Mouse (Mus musculus) forebrain, embryonic 13.5 days (tissue): ENCODE results near the gene Nuak1. TPM values are rescaled to one million over a fixed set of nuclear protein-coding genes. Genes with fewer than 3 reads are reported as not detected.
"Not testable (repeated sequence)": the region's sequence is repeated elsewhere in the genome, so short reads cannot be mapped to it uniquely, and the experiment has no call there.

Source experiments
- ATAC-seq: fragments of 200-750 bp; cut with Nextera tagmentation; 2 replicates; pipeline ENCODE4 v1.8.0; 2017
- H3K27ac ChIP-seq: fragments of 300-500 bp; sonication (generic); 2 replicates; pipeline ENCODE4 v1.5.1; 2015; ENCODE audit warnings: inconsistent platforms, mild to moderate bottlenecking, moderate library complexity
- H3K27me3 ChIP-seq: fragments of 300-500 bp; sonication (generic); 2 replicates; pipeline ENCODE4 v1.6.1; 2015; ENCODE audit warnings: mild to moderate bottlenecking, inconsistent platforms
- H3K36me3 ChIP-seq: fragments of 300-500 bp; sonication (generic); 2 replicates; pipeline ENCODE4 v1.6.1; 2015; ENCODE audit warnings: mild to moderate bottlenecking, inconsistent platforms; ENCODE audit not compliant: poor library complexity, severe bottlenecking
- H3K4me1 ChIP-seq: fragments of 300-500 bp; sonication (generic); 2 replicates; pipeline ENCODE4 v1.6.1; 2015; ENCODE audit warnings: inconsistent platforms
- H3K4me2 ChIP-seq: fragments of 300-500 bp; sonication (generic); 2 replicates; pipeline ENCODE4 v1.6.1; 2015; ENCODE audit warnings: inconsistent platforms, mild to moderate bottlenecking, moderate library complexity
- H3K4me3 ChIP-seq: fragments of 300-500 bp; sonication (generic); 2 replicates; pipeline ENCODE4 v1.5.1; 2015; ENCODE audit warnings: mild to moderate bottlenecking, inconsistent platforms
- H3K9ac ChIP-seq: fragments of 300-500 bp; sonication (generic); 2 replicates; pipeline ENCODE4 v1.6.1; 2015; ENCODE audit warnings: mild to moderate bottlenecking, inconsistent platforms
- H3K9me3 ChIP-seq: fragments of 300-500 bp; sonication (generic); replicated peaks from 2 replicates; pipeline ENCODE4 v1.6.1; 2016; ENCODE audit warnings: inconsistent platforms
- WGBS: fragments of 180-500 bp; shearing (Covaris S2); methylation state at CpG from one replicate; pipeline ENCODE4 v1.1.7; 2015; 5-methylcytosine and 5-hydroxymethylcytosine counted together
- polyA plus RNA-seq: library from polyadenylated mRNA; unstranded; fragments of >200 nt; fragmentation: Nextera tagmentation; extraction: Ambion mirVana; gene quantifications from 2 replicates; pipeline ENCODE4 v1.2.1, GENCODE M21; 2015

The Nuak1 gene
- 5.3 and 7.4 TPM in 2 replicates for polyA plus RNA-seq

GRCm38 (mm10) chr10:84440541-84441433 lies at the start of gene Nuak1:
Gene Nuak1 (minus strand): TSS chr10:84440597.
- peak; percentile 89 for ATAC-seq
- Histone ChIP-seq H3K27ac (peak within 1 kb of the TSS; percentile 95), H3K27me3 (no peaks in the 10 kb centered on the region), H3K9ac (peak within 1 kb of the TSS; percentile 98), H3K4me1 (peaks cover 61% of the 10 kb centered on the region), H3K4me3 (peak within 1 kb of the TSS; percentile 80), H3K4me2 (peak within 1 kb of the TSS; percentile 86), H3K9me3 (no peaks in the 10 kb centered on the region), H3K36me3 (no peaks in the 10 kb centered on the region)
- under 1% methylated on average over 55 of the region's 94 CpGs for WGBS

DNA sequence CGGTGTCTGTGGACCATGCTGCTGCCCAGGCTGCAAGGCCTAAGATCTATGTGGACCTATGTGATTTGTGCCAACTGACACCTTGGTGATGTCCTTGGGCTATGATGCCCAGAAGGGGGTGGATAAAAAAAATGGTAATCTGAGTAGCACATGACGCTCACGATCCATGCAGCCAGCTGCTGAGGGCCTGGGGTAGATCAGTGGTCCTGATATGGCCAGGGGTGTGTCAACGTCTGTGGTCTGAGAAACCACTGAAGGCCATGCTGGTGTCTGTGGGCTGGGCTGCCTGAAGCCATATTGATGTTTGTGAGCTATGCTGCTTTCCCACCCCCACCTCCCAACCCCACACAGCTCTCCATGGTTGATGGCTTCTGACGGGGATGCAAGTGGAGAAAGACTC lies 49.7 kb upstream of the Nuak1 start:
- H3K4me2 ChIP-seq, result no peak overlapping the region
- no peak overlapping the region for H3K27ac ChIP-seq
- 96% methylated on average over 5 of the region's 5 CpGs for WGBS
- no peaks in the 10 kb centered on the region for H3K36me3 ChIP-seq
- no peaks in the 10 kb centered on the region for H3K27me3 ChIP-seq
- H3K9me3 ChIP-seq, result no peaks in the 10 kb centered on the region
- H3K4me3 ChIP-seq, result no peak overlapping the region
- H3K4me1 ChIP-seq, result no peaks in the 10 kb centered on the region
- H3K9ac ChIP-seq, result no peak overlapping the region
- no peak for ATAC-seq

- H3K4me2 ChIP-seq, result no peak overlapping the region
- no peaks in the 10 kb centered on the region for H3K9me3 ChIP-seq
- WGBS, result 31% methylated on average over 6 of the region's 6 CpGs
- no peak overlapping the region for H3K4me3 ChIP-seq
- no peak overlapping the region for H3K27ac ChIP-seq
- H3K9ac ChIP-seq, result no peak overlapping the region
- H3K36me3 ChIP-seq, result no peaks in the 10 kb centered on the region
- no peaks in the 10 kb centered on the region for H3K4me1 ChIP-seq
- no peaks in the 10 kb centered on the region for H3K27me3 ChIP-seq
- no peak for ATAC-seq
Observed at GRCm38 (mm10) chr10:84488315-84488714, 47.9 kb upstream of the Nuak1 start.

GRCm38 (mm10) chr10:84484661-84485060 lies 44.3 kb upstream of the Nuak1 start:
- Histone ChIP-seq H3K9ac (no peak overlapping the region), H3K4me1 (no peaks in the 10 kb centered on the region), H3K27me3 (no peaks in the 10 kb centered on the region), H3K4me3 (no peak overlapping the region), H3K27ac (no peak overlapping the region), H3K9me3 (no peaks in the 10 kb centered on the region), H3K36me3 (no peaks in the 10 kb centered on the region), H3K4me2 (no peak overlapping the region)
- no peak for ATAC-seq
- 58% methylated on average over 1 of the region's 1 CpGs for WGBS

GRCm38 (mm10) chr10:84483553-84483952 lies 43.2 kb upstream of the Nuak1 start:
- no peak overlapping the region for H3K4me2 ChIP-seq
- ATAC-seq, result no peak
- H3K9ac ChIP-seq, result no peak overlapping the region
- no peak overlapping the region for H3K4me3 ChIP-seq
- no peaks in the 10 kb centered on the region for H3K27me3 ChIP-seq
- H3K9me3 ChIP-seq, result no peaks in the 10 kb centered on the region
- H3K4me1 ChIP-seq, result no peaks in the 10 kb centered on the region
- WGBS, result 85% methylated on average over 3 of the region's 3 CpGs
- H3K36me3 ChIP-seq, result no peaks in the 10 kb centered on the region
- no peak overlapping the region for H3K27ac ChIP-seq

- Histone ChIP-seq H3K36me3 (no peaks in the 10 kb centered on the region), H3K9me3 (no peaks in the 10 kb centered on the region), H3K4me1 (no peaks in the 10 kb centered on the region), H3K4me2 (no peak overlapping the region), H3K27me3 (no peaks in the 10 kb centered on the region), H3K27ac (no peak overlapping the region), H3K4me3 (no peak overlapping the region), H3K9ac (no peak overlapping the region)
- no peak for ATAC-seq
- 65% methylated on average over 2 of the region's 2 CpGs for WGBS
Observed at GRCm38 (mm10) chr10:84483069-84483468, 42.7 kb upstream of the Nuak1 start.

GRCm38 (mm10) chr10:84482418-84482817 lies 42.0 kb upstream of the Nuak1 start:
- not testable (repeated sequence) for H3K27me3 ChIP-seq, H3K4me1 ChIP-seq, H3K27ac ChIP-seq, H3K4me2 ChIP-seq, H3K4me3 ChIP-seq, ATAC-seq, H3K36me3 ChIP-seq, H3K9ac ChIP-seq, H3K9me3 ChIP-seq
- WGBS, result 93% methylated on average over 15 of the region's 15 CpGs

GRCm38 (mm10) chr10:84481327-84481671 lies 40.9 kb upstream of the Nuak1 start:
- Histone ChIP-seq H3K27ac (no peak overlapping the region), H3K4me3 (no peak overlapping the region), H3K9ac (no peak overlapping the region), H3K4me1 (0 out of 2 replicates have a peak, but pooled peaks cover 3% of the 10 kb centered on the region), H3K9me3 (no peaks in the 10 kb centered on the region), H3K4me2 (no peak overlapping the region), H3K27me3 (no peaks in the 10 kb centered on the region), H3K36me3 (no peaks in the 10 kb centered on the region)
- 70% methylated on average over 5 of the region's 5 CpGs for WGBS
- no peak for ATAC-seq

- Histone ChIP-seq H3K36me3 (no peaks in the 10 kb centered on the region), H3K4me1 (0 out of 2 replicates have a peak, but pooled peaks cover 3% of the 10 kb centered on the region), H3K4me2 (no peak overlapping the region), H3K9me3 (no peaks in the 10 kb centered on the region), H3K4me3 (no peak overlapping the region), H3K27me3 (no peaks in the 10 kb centered on the region), H3K9ac (no peak overlapping the region), H3K27ac (no peak overlapping the region)
- 74% methylated on average over 8 of the region's 8 CpGs for WGBS
- ATAC-seq, result no peak
Observed at GRCm38 (mm10) chr10:84480667-84481326, 40.4 kb upstream of the Nuak1 start.

DNA sequence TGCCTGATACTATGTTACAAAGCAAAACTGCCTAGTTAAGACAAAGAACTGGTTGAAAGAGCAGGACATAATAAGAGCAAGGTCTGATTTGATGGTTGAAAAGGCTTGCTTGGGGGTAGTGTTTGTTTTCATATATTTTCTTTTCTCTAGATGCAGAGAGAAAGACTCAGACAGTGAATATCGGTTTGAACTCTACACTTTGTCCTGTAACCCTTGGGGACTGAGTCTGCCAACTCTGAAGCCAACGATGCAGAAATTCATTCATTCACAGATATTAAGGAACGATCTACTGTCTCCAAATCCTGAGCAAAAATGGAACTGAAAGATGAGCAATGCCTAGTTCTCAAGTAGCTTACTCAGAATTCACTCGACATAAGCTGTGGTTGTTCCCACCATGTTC lies 39.7 kb upstream of the Nuak1 start:
- 43% methylated on average over 4 of the region's 4 CpGs for WGBS
- Histone ChIP-seq H3K4me1 (0 out of 2 replicates have a peak, but pooled peaks cover 3% of the 10 kb centered on the region), H3K4me3 (no peak overlapping the region), H3K9me3 (no peaks in the 10 kb centered on the region), H3K27me3 (no peaks in the 10 kb centered on the region), H3K9ac (no peak overlapping the region), H3K4me2 (no peak overlapping the region), H3K27ac (no peak overlapping the region), H3K36me3 (no peaks in the 10 kb centered on the region)
- ATAC-seq, result no peak

GRCm38 (mm10) chr10:84477613-84478076 lies 37.2 kb upstream of the Nuak1 start:
- Histone ChIP-seq H3K36me3 (no peaks in the 10 kb centered on the region), H3K27me3 (no peaks in the 10 kb centered on the region), H3K4me2 (no peak overlapping the region), H3K27ac (no peak overlapping the region), H3K4me3 (no peak overlapping the region), H3K4me1 (0 out of 2 replicates have a peak, but pooled peaks cover 3% of the 10 kb centered on the region), H3K9me3 (no peaks in the 10 kb centered on the region), H3K9ac (no peak overlapping the region)
- no peak; the same call in 1 of the 2 replicates for ATAC-seq
- WGBS, result 7% methylated on average over 3 of the region's 3 CpGs

- no peak for ATAC-seq
- Histone ChIP-seq H3K9ac (no peak overlapping the region), H3K4me1 (0 out of 2 replicates have a peak, but pooled peaks cover 3% of the 10 kb centered on the region), H3K36me3 (no peaks in the 10 kb centered on the region), H3K4me3 (no peak overlapping the region), H3K4me2 (no peak overlapping the region), H3K9me3 (no peaks in the 10 kb centered on the region), H3K27ac (no peak overlapping the region), H3K27me3 (no peaks in the 10 kb centered on the region)
- WGBS, result 58% methylated on average over 4 of the region's 4 CpGs
Observed at GRCm38 (mm10) chr10:84477045-84477612, 36.7 kb upstream of the Nuak1 start.
